Mouse (Mus musculus): ENCODE measurements around the gene Mylk3.

DNA sequence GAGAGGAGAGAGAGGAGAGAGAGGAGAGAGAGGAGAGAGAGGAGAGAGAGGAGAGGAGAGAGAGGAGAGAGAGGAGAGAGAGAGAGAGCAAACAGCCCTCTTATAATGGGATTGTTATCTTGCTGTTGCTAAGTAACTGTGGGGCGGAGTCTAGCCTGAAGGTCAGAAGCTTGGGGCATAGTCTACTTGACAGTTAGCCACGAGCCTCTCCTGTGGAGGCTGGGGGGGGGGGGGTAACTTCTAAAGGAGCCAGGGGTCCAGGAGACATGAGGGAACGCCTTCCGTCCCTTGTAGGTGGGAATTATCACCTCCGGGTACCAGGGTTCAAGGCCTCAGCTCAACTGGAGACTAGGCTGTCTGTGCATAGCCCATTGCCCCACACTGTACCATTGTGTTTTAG lies 49.6 kb upstream of the Mylk3 start:
- TF ChIP-seq EP300 (IDR thresholded peaks at IDR 0.05; ENCODE audit: low read depth) (no peak), CTCF (IDR thresholded peaks at IDR 0.05; ENCODE audit: low read depth) (no peak)

Measured in heart, postnatal 0 days (tissue).